Mouse (Mus musculus): ENCODE measurements around the gene Zfp239. TPM values are rescaled to one million over a fixed set of nuclear protein-coding genes. Genes with fewer than 3 reads are reported as not detected.

The Zfp239 gene
- 1.2 TPM for total RNA-seq (2023)

GRCm38 (mm10) chr6:117861848-117862247 is at the start of gene Zfp239:
Gene Zfp239 (plus strand): TSS chr6:117862100.

GRCm38 (mm10) chr6:117840686-117841510 is 21.0 kb upstream of the Zfp239 start, which contains the start of gene Zfp637:
Gene Zfp637 (plus strand): TSS chr6:117841180.

GRCm38 (mm10) chr6:117900126-117901080 is 38.5 kb downstream of the Zfp239 start, which contains the start of gene Hnrnpf:
Gene Hnrnpf (plus strand): TSS chr6:117900324.

Other genes with a start within 250 kb of the Zfp239 start
- gene Zfp637, start 20.9 kb upstream of the Zfp239 start, total RNA-seq (2023): 9.5 TPM
- 756 TPM for gene Hnrnpf, start 38.2 kb downstream of the Zfp239 start, total RNA-seq (2023)
- not detected for gene Fxyd4, start 75.6 kb downstream of the Zfp239 start, total RNA-seq (2023)
- gene Rasgef1a, start 149.3 kb downstream of the Zfp239 start, total RNA-seq (2023): 0.38 TPM